Mouse (Mus musculus) right cerebral cortex, postnatal 36 days (tissue): ENCODE data around the gene Tctn1.

Experiments used
- DNase-seq, 2 experiments: peaks; one replicate each; pipeline ENCODE4 v3.0.0; 2022; ENCODE audit warnings: low spot score in 2 of 2, mixed read lengths in 1 of 2

Gene Tctn1

DNA sequence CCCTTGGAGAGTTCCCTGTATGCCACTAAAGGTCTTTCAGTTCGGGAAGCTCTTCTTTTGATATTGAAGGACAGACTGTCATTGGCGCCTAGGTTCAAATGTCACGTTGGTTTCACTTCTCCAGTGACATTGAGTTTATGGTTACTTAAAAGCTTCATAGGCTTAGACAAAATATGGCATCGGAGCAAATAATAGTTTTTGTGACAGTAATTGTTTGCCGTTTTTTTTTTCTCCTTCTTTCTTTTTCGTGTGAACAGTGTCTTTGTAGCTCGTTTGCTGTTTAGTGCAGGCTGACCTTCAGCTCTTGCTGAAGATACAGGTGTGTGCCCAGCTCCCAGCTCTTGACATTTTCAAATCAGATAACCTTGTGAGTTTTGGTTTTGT lies 21.5 kb upstream of the Tctn1 start:
- DNase-seq = no peak

DNA sequence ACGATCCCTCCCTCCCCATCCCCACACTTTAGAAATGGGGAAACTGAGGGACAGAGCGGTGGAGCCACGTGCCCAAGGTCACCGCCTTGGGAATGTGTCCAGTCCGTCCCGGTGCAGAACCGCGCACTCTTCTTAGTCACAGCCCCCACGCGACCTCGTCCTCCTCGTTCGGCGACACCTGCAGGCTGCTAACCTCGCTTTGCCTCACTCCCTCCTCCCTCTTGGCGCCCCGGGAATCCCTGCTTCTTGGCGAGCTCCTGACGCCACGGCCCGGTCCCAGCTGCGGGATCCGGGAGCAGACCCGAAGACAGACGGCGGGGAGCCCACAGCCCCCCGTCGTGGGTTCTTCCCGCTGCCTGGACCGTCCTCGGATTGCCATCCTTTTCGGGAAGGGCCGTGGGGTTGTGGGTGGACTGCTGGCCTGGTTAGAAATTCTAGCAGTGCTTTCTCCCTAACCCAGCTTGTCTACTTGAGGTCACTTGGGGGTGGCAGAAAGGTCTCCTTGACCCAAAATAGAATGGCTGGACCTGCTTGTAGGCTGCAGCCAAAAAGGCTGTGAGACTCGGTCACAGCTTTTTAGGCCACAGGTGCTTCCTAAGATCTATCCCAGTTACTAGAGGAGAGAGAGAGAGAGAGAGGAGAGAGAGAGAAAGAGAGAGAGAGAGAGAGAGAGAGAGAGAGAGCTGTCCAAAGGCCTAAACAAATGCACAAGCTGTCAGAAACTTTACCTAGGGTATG lies 20.9 kb upstream of the Tctn1 start:
- DNase-seq = peak in 1 of 2 experiments; percentile 50

DNA sequence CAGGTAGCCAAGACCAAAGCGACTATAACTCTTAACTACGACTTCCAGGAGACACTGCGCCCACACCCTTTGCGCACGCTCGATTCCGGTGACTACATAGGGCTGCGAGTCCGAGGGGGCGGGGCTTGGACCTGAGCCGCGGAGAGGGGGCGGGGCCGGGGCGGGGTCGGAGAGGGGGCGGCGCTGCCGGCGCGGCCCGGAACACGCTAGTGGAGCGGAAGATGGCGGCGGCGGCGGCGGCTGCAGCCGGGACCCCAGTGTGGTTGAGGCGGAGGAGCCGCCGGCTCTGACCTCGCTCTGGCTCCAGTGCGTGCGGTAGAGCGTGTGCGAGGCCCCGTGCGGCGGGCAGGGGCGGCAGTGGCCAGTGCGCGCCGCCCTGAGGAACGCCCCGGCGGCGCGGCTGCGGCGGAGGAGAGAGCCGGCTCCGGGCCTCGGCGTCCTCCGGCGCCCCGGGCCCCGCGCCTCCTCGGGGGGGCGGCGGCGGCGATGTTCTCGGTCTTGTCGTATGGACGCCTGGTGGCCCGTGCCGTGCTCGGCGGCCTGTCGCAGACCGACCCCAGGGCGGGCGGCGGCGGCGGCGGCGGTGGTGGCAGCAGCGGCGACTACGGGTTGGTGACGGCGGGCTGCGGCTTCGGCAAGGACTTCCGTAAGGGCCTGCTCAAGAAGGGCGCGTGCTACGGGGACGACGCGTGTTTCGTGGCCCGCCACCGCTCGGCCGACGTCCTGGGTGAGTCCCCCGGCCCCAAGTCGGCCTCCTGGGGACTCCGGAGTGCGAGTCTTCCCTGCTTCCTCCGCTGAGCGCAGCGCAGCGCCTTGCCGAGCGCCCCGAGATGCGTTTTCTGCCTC lies 20.1 kb upstream of the Tctn1 start, which contains the start of gene Pptc7:
Gene Pptc7, plus strand, starts transcription at position 183 of the 846 bp plus-strand sequence.
- peak; percentile 86 to 88 for DNase-seq

DNA sequence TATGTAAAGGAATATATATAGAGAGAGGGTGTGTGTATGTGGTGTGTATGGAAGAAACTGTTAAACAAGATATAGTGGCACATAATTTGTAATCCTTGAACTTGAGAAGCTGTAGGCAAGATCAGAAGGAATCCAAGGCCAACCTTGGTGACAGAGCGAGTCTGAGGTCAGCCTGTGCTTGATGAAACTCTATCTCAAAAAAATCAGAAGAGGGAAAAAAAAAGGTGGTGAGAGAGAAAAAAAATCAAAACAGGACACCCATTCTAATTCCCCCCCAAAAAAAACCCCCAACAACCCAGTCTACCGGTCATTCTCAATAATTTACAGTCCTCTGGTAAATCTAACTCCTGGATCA lies 19.5 kb upstream of the Tctn1 start:
- no peak for DNase-seq

DNA sequence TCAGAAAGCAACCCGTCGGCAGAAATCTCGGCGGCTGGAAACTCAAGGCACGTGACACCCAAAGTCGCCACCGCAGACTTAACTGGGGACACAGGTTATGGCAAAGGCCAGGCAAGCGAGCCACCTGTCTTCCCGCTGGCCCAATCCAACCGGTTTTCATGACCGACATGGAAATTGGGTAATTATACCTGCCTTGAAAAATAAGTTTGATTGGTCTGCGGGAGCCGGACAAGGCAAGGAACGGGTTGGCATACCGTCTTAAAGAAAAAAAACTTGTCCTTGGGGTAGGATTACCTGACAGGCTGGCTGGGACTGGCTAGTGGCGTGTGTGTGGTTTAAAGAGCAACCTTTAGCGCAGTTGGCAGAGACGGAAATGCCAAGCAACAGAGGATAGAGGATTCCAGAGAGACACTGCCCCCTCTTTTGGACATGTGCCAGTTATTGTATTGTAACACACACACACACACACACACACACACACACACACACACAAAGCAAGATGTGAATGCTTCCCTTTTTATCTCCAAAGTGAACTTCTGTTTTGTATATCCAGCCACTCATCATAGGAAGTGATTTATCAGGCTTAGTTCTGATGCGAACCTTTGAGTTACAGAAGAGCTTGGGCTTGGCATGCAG lies 16.7 kb upstream of the Tctn1 start:
- DNase-seq = no peak

DNA sequence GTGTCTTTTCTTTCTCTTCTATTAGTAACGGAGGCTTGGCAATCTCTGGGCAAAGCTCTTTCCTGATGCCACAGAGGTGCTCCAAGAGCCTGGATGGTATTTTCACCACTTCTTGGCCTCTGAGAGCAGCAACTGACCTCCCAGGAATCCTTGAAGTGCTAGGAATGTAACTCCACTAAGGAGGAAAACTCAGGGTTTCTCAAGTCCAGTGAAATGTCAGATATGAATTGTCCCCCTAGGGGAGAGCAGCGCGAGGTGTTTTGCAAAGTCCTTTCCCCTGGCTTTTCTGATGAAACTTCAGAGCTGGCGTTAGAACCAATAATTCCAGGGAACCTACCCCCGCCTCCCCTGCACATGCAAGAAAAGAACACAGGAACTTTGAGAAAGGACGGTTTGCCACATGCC lies 16.2 kb upstream of the Tctn1 start:
- no peak for DNase-seq

DNA sequence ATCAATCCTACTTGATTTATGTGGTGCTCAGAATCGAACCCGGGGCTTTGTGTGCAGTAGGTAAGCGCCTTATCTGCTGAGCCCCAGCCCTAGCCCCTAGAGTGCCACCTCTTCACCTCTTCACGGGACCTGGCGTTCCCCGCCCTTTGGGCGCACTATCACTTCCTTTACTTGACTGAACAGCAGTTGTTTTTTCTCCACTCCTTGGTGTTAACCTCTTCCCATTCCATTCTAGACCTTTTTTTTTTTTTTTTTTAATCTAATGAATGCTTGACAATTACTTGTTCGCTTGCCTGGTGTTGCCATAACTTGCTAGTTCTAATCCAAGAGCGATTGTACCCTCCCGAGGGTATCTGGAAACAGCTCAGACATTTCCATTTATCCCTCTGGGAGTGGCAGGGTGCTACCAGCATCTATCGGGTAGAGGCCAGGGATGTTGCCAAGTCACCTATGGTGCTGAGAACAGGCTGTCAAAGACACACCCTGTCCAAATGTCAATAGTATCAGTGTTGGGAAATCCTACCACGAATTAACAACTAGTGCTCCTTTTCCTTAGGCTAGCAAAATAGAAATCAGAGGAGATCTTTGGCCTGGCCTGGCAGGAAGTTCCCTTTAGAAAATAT lies 15.7 kb upstream of the Tctn1 start:
- no peak for DNase-seq

DNA sequence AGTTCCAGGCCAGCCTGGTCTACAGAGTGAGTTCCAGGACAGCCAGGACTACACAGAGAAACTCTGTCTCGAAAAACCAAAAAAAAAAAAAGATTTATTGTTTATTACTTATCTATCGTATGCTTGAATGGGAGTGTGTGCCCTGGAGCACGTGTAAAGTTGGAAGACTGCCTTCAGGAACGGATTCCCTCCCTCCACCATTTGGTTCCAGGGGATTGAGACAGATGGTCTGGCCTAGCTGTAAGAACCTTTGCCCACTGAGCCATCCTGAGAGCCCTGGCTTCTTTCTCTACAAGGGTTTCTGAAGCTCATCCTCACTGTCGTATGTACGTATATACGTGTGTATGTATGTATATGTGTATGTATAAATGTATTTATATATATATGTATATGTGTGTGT lies 14.7 kb upstream of the Tctn1 start:
- no peak for DNase-seq

DNA sequence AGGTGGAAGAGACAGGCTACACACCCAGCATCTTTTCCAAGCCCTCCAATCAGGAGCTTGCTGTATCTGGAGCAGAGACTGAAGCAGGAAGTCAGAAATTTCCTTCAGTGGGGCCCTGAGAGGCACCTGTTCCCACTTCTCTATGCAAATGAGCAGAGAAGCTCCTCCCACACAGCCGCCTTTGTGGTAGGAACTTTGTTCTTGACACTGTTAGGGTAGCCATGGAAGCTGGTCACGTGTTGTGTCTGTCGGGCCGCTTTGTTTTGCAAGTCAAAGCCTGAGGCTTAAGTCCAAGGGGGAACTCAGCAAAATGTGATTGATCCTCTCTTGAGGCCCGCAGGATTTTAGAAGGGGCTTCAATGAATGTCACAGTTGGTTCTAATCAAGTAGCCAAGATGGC lies 10.5 kb upstream of the Tctn1 start:
- DNase-seq = no peak

DNA sequence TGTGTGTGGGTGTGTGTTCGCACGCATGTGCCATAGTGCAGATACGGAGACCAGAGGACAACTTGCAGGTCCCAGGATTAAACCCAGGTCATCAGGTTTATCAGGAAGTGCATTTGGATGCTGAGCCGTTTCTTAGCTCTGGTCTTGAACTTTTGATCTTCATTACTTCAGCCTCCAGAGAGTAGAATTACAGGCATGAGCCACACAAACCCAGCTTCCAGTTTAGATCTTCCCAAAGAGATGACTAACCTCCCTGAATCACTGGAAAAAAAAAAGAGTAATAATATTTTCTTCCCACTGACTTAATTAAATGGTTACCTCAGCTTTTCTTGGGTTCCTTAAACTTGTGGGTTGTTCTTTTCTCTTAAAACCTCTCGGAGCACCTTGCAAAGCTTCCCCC lies 8.6 kb upstream of the Tctn1 start:
- no peak for DNase-seq

DNA sequence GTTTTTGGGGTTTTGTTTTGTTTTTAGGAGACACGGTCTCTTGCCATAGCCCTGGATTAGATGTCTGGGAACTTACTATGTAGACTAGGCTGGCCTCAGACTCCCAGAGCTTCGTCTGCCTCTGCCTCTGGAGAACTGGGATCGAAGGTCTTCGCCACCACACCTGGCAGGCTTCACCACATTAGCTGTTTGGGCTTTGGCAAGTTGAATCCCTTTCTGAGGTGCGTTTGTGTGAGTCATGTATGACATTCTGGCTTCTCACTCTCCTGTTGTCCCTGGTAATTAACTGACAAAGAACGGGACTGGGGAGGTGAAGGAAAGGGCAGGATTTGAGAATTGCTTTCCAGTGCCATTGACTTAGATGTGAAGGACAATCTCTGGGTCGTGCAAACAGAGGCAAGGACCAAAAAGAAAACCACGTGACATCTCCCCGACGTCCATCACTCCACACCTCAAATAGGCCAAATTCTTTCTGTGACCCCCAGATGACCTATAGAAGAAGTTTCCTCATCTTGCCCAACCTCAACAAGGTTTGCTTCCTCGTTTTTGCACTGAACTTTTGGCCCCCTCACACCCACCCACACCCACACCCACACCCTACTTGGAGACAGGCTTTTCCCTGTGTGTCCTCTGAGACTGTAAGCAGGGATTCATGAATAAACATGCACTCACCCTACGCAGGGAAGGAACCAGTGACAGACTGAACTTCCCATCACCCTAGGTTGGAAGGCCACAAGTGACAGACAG lies 4.8 kb upstream of the Tctn1 start:
- no peak for DNase-seq

DNA sequence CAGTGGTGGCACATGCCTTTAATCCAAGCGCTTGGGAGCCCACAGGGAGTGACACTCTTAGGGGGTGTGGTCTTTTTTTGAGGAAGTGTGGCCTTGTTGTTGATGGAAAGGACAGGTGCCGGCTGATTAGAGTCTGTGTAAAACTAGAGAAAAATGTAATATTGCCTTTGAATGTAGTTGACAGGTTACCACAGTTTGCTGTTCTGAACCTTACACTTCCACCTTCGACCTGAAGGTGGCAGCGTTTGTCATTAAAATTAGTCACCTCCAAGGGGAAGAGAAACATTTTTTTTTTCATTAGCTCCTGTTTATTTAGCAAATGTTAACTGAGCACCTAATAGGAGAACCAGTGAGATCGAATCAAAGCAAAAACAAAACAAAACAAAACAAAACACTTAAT lies 3.6 kb upstream of the Tctn1 start:
- peak in 1 of 2 experiments; percentile 39 for DNase-seq

DNA sequence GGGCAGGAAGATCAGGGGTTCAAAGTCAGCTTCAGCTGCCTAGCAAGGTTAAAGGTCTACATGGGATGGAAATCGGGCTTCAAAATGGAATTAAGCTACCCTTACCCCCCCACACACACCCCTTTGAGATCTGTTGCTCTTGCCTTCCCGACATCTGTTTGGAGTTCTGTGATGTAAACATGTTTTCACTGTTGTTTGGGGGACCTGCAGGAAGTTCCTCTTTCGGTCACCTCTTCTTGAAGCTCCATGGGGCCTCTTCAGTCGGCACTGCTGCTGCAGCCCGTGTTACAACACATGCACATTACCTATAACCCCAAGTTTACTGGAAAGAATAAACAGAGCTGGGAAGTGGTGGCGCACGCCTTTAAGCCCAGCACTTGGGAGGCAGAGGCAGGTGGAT lies 2.9 kb upstream of the Tctn1 start:
- no peak for DNase-seq

DNA sequence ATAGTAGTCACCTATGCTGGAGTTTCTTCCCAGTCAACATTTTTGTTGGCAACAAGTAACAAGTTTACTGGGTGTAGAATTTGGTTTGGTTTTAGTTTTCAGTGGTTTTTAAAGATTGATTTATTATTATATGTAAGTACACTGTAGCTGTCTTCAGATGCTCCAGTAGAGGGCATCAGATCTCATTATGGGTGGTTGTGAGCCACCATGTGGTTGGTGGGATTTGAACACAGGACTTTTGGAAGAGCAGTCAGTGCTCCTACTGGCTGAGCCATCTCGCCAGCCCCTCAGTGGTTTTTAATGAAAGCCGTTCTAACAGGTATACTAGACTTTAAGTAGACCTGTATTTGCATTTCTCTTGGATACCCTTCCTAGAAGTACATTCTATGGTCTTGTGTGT lies 1.7 kb upstream of the Tctn1 start:
- DNase-seq = no peak

DNA sequence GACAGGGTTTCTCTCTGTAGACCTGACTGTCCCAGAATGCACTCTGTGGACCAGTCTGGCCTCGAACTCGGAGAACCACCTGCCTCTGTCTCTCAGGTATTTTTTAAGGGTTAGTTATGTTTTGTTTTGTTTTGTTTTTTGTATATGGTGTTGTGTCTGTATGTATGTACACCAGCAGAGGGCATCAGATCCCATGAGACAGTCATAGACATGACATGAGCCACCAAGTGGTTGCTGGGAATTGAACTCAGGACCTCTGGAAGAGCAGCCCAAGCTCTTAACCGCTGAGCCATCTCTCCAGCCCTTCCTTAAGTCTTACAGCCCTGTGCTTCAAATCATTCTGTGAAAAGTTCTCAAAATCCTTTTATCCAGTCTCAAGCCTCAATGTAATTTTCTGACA lies 927 bp upstream of the Tctn1 start:
- no peak for DNase-seq

DNA sequence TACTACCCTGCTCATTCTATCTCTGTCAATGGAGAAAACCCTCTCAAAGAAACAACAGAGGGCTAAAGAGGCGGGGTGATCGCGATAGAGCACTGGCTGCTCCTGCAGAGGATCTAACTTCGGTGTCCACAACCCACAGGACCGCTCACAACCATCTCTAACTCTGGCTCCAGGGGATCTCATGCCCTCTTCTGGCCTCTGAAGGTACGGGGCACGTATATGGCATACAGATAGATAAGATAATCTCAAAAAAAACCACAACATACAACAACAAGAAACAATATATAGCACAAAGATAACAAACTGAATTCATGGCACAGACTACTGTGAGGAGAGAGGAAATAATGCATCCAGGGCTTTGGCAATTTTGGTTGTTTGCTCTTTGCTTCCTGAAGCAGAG lies 2.2 kb downstream of the Tctn1 start:
- no peak for DNase-seq

DNA sequence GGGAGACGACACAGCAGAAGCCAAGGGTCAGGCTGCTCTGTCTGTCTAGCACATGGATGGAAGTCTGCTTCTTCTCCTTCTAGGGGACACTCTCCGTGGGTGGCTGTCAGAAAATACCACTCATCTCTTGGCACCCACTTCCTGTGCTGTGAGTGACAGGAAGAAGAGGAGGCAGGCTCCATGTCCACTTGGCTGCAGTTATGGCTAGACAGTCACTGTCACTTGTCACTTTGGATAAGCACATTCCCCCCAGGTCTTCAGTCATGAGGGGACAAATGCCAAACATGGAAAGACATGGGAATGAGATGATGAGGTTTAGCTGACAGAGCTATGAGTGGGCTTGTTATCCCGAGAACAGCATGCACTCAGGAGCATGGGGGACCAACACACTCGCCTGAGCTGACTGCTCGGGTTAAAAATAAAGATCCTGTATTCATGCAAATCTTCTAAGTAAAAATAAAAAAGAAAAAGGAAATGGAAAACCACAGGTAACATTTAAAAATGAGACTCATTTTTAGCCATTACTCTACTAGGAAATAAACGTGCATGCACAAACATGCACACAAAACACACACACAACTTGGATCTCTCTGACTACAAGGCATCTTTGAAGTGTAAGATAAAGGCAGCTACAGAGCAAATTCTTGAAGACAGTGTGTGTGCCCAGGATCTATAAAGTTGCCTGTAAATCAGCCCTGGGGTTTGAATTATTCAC lies 6.1 kb downstream of the Tctn1 start:
- no peak for DNase-seq

DNA sequence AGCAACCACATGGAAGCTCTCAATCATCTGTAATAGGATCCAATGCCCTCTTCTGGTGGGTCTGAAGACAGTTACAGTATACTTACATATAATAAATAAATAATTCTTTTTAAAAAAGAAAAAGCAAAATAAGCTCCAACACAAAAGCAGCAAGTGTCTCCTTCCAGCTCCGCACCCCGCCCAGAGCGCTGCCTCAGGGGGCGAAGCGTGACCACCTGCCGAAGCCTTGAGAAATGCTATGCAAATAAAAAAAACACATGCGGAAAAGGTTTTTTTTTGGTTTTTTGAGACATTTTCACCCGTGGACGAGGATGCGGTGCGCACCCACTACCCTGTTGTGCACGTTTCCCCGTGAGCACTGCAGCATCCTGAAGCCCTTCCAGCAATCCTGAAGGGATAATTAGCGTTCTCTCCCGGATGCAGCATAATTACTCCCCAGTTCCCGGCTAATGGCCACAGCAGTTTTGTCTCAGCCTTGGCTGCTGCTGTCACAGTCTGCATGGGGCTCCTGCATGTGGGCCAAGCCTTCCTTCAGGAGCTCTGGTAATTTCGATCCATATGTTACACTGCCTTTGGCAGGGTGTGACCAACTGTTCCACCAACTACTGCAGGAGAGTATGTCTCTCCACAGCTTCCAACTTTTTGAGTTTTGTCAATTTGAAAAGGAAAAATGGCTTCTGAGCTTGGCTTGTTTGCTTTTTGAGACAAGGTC lies 12.2 kb downstream of the Tctn1 start:
- DNase-seq = no peak

DNA sequence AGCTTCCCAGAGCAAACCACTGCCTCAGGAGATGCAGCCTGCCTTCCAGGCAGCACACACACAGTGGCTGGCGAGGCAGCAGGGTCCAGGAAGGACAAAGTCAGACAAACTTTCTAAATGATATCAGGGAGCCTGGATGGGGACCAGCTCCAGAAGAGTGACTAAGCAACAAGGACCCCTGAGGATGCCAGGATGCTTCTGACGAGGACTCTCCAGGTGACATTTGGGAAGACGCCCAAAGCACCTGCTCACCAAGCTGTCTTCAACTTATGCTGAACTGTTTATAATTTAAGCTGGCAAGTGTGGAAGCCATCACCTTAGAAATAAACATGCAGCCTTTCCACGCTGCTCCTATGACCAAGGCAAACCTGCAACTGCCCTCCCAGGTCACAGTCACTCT lies 15.0 kb downstream of the Tctn1 start:
- no peak for DNase-seq

DNA sequence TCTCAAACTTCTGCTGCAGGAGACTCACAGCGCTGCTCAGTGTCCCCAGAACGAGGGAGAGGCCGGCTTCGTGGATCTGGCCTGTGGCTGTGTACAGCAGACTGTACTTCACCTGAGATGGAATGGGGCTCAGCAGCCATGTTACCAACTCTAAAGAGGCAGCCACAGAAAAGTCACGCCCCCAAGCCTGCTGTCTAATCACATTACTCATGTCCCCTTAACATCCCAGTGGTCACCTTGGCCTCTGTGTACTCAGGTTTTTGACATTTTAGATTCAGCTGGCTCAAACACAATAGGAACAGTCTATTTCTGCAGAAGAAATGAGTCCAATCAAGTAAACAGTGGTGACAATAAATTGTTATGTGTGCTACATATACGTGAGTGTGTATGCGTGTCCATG lies 16.3 kb downstream of the Tctn1 start:
- DNase-seq = no peak
